Mouse (Mus musculus): ENCODE measurements around the gene Gldn. TPM values are rescaled to one million over a fixed set of nuclear protein-coding genes. Genes with fewer than 3 reads are reported as not detected.

Gldn gene
- 0.40 TPM for polyA plus RNA-seq (2017; shearing (Covaris generic))

DNA sequence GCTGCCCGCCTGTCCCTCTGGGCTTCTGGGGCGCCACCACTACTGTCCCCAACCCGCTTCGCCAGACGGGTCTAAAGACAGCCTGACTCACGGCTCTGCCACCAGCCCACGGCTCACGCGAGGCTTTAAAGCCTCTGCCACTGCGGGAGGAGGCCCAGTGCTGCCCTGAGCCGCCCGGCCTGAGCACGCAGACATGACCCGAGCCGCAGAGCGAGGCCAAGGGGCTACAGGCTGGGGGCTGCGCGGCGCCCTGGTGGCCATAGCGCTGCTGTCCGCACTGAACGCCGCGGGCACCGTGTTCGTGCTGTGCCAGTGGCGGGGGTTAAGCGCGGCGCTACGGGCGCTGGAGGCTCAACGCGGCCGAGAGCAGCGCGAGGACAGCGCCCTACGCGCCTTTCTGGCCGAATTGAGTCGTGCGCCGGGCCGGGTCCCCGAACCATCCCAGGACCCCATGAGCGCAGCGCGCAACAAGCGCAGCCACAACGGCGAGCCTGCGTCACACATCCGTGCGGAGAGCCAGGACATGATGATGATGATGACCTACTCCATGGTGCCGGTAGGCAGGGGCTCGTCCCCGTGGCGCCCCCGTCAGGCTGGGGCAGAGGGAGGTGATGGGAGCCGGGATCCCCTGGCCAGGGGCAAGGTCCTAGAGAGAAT, at the start of gene Gldn:
Gene Gldn, plus strand, starts transcription at position 156 of the 657 bp plus-strand sequence.

DNA sequence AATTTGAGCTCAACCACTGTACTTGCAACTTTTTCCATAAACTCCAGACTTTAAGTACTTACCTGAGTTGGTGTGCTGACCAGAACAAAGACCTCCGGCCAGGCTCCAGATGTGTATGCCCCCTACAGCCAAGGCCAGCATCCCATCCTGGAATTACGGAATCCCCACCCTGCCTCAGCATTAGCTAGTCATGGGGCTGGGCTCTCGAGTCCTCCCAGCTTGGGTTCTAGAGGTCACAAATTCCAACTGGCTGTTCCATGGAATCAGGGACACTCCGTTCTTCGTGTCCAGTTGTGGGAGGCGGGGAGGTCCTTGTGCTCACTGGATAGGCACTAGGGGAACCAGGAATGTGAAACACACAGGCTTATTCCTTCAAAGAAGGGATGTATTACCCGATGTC, 18.3 kb upstream of the Gldn start, which contains the start of gene Cyp19a1:
Gene Cyp19a1, minus strand, starts transcription at position 101 of the 400 bp plus-strand sequence.

Other genes starting within 250 kb of the Gldn start
- gene Tnfaip8l3, start 218.1 kb upstream of the Gldn start, polyA plus RNA-seq (2017; shearing (Covaris generic)) = not detected
- gene Cyp19a1, start 18.4 kb upstream of the Gldn start, polyA plus RNA-seq (2017; shearing (Covaris generic)) = not detected
- 0.74 TPM for gene Dmxl2, start 215.1 kb downstream of the Gldn start, polyA plus RNA-seq (2017; shearing (Covaris generic))

Data from effector memory CD4-positive, alpha-beta T cell, adult 7 months (primary cell).